Mouse (Mus musculus): ENCODE results near the gene Esrrg.

DNA sequence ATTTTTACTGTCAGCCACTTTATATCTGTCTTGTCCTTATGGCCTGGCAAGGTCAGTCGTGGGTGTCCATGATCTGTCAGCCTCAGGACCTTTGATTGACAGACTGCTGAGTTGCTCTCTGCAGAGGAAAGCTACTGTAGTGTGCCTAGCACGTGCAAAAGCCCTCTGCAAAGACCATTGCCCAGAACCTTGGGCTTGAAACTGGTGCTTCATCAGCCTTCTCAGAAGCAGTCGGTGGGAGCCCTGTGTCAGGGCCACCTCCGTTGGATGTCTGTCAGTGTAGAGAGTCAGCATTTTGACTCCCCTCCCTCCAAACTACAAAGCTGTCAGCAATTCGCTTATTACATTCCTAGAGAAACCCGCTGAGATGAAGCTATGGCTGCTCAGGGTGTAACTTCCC lies 227.8 kb downstream of the Esrrg start:
- TF ChIP-seq CEBPB (IDR thresholded peaks at IDR 0.05; ENCODE audit: low read depth) (no peak), CTCF (IDR thresholded peaks at IDR 0.05; ENCODE audit: control insufficient read depth, insufficient read depth, insufficient read length) (no peak), MYOD1 (IDR thresholded peaks at IDR 0.05; ENCODE audit: control insufficient read depth, insufficient read length, low read depth) (no peak)

Measured in C2C12 (cell line).